ENCODE assay signal across 8 mouse cellular contexts in the genomic region with DNA sequence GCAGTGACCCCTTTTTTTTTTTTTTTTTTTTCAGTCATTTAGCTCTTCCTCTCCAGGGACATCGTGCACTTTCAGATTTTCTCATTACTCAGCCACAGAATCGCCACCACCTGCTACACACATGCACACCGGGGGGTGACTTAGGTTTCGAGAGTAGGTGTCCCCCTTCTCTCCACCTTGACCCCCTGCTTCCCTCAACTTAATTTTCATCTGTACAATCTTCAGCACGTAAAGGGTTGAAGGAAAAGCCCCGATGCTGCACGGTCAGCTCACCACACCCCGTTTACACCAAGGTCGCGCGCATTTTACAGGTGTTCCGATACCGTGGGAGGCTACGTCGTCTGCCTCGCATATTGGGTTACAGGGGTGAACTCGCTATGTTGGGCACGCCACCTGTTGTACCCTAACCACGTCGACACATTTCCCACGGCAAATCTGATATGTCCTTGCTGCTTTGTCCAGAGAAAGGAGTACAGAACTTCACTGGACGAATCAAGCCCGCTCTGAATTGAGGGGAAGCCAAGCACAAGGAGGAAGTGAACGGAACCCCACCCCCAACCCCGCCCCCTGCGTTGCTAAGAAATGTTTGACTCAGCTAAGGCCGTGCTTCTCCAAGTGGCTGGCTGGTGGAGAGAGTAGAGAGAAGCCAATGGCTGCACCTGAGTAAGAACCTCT.
A peak's percentile ranks its signal among the peaks of the same experiment; 100 is the strongest.
DNase-seq lines count a peak whose midpoint lies in the region; ATAC-seq lines count a peak whose summit lies in the region.

No protein-coding gene starts in this region.

- H3K27ac ChIP-seq in embryonic facial prominence, embryonic 11.5 days (replicated peaks; ENCODE audit: low read depth, low read length) = no peak overlapping the region
- H3K27ac ChIP-seq in limb, embryonic 10.5 days = no peak overlapping the region

- H3K36me3 ChIP-seq in embryonic facial prominence, embryonic 11.5 days (replicated peaks; ENCODE audit: control insufficient read depth, insufficient read depth, low read depth, low read length) = no peaks in the 10 kb centered on the region
- H3K36me3 ChIP-seq in limb, embryonic 10.5 days = no peaks in the 10 kb centered on the region

- H3K4me1 ChIP-seq in embryonic facial prominence, embryonic 11.5 days (ENCODE audit: control insufficient read depth, insufficient read depth, low read length) = no peaks in the 10 kb centered on the region; the same call in 1 of the 2 replicates
- peaks cover 13% of the 10 kb centered on the region for H3K4me1 ChIP-seq in limb, embryonic 10.5 days

- H3K27me3 ChIP-seq in embryonic facial prominence, embryonic 11.5 days (ENCODE audit: control insufficient read depth, insufficient read depth, low read length) = no peaks in the 10 kb centered on the region; the same call in 1 of the 2 replicates
- no peaks in the 10 kb centered on the region; the same call in 1 of the 2 replicates for H3K27me3 ChIP-seq in limb, embryonic 10.5 days (ENCODE audit: low read depth, poor library complexity, severe bottlenecking)

- ATAC-seq in embryonic facial prominence, embryonic 11.5 days (replicated peaks; ENCODE audit: insufficient number of reproducible peaks, low FRiP score, low TSS enrichment, low read depth) = no peak; the same call in 1 of the 2 replicates

- intact Hi-C loops in heart, postnatal 36 days (cut with DNase I) = no loop called here

- 6% methylated on average over 27 of the region's 27 CpGs for whole genome bisulfite sequencing in embryonic facial prominence, embryonic 11.5 days
- 8% methylated on average over 27 of the region's 27 CpGs for WGBS in limb, embryonic 10.5 days

- peak overlapping the region; percentile 31 for H3K4me3 ChIP-seq in embryonic facial prominence, embryonic 11.5 days (ENCODE audit: low read depth, low read length)
- H3K4me3 ChIP-seq in limb, embryonic 10.5 days = peak overlapping the region; percentile 53

- peak; percentile 40 to 59 for DNase-seq in right cerebral cortex, postnatal 10 days (ENCODE audit: low spot score in 2 of 2)
- no peak for DNase-seq in right cerebral cortex, postnatal 25 days
- peak; percentile 67 for DNase-seq in embryonic facial prominence, embryonic 11.5 days (ENCODE audit: low spot score)
- DNase-seq in heart, postnatal 36 days = peak; percentile 32 to 40
- DNase-seq in limb, embryonic 10.5 days (ENCODE audit: low spot score) = peak; percentile 57
- peak; percentile 49 for DNase-seq in mesoderm, embryonic 11.5 days (ENCODE audit: low read depth, low spot score)
- peak; percentile 67 to 77 for DNase-seq in spleen, postnatal 36 days (ENCODE audit: low spot score in 2 of 2)
- DNase-seq in cerebellum, adult 18-20 months = no peak

- H3K9me3 ChIP-seq in embryonic facial prominence, embryonic 11.5 days (replicated peaks; ENCODE audit: control insufficient read depth, low read length) = no peaks in the 10 kb centered on the region
- no peaks in the 10 kb centered on the region for H3K9me3 ChIP-seq in limb, embryonic 10.5 days (replicated peaks)

- 0 out of 2 replicates have a peak overlapping the region, but pooled peaks have one; percentile 1 for H3K9ac ChIP-seq in embryonic facial prominence, embryonic 11.5 days (replicated peaks; ENCODE audit: low read length)

- peak overlapping the region; percentile 62 for H3K4me2 ChIP-seq in embryonic facial prominence, embryonic 11.5 days (ENCODE audit: low read depth, low read length)

Comparison
In these comparisons a context has a peak if more than half of its experiments do, and no peak if none do; other contexts are left out.
1. DNase-seq: peak in right cerebral cortex, postnatal 10 days (2 of 2), embryonic facial prominence, embryonic 11.5 days (single experiment), heart, postnatal 36 days (2 of 2), limb, embryonic 10.5 days (single experiment), mesoderm, embryonic 11.5 days (single experiment) and spleen, postnatal 36 days (2 of 2); none in right cerebral cortex, postnatal 25 days (single experiment) and cerebellum, adult 18-20 months (0 of 2).